Mouse (Mus musculus) left cerebral cortex, adult 2 months (tissue): ENCODE results near the gene Sh2b1. TPM values are rescaled to one million over a fixed set of nuclear protein-coding genes. Genes with fewer than 3 reads are reported as not detected.

Experiments
- DNase-seq, 2 experiments: peaks; one replicate each; pipeline ENCODE4 v3.0.0; 2021 to 2022; ENCODE audit warnings: low spot score in 2 of 2, mixed read lengths in 1 of 2; ENCODE audit errors: extremely low spot score in 1 of 2
- H3K27ac ChIP-seq: fragments of 200-600 bp; 2 replicates; pipeline ENCODE4 v1.8.1; 2022
- H3K4me3 ChIP-seq: fragments of 200-600 bp; 2 replicates; pipeline ENCODE4 v1.8.1; 2022
- CTCF ChIP-seq: fragments of 200-600 bp; IDR thresholded peaks from 2 replicates; pipeline ENCODE4 v1.8.1; 2022; ENCODE audit warnings: antibody characterized with exemption, mild to moderate bottlenecking, moderate library complexity
- intact Hi-C: fragments of 180-260 bp; cut with DNase I; formaldehyde crosslinking; loops from one replicate; pipeline ENCODE4 v1.15.1; 2025
- total RNA-seq, 2 experiments: library from RNA; stranded (reverse); gene quantifications; 2 replicates each; pipeline ENCODE4 v1.2.3; 2021

Sh2b1 gene
- total RNA-seq, 2 experiments from 2014 or later, result 76.5 to 78.3 TPM

DNA sequence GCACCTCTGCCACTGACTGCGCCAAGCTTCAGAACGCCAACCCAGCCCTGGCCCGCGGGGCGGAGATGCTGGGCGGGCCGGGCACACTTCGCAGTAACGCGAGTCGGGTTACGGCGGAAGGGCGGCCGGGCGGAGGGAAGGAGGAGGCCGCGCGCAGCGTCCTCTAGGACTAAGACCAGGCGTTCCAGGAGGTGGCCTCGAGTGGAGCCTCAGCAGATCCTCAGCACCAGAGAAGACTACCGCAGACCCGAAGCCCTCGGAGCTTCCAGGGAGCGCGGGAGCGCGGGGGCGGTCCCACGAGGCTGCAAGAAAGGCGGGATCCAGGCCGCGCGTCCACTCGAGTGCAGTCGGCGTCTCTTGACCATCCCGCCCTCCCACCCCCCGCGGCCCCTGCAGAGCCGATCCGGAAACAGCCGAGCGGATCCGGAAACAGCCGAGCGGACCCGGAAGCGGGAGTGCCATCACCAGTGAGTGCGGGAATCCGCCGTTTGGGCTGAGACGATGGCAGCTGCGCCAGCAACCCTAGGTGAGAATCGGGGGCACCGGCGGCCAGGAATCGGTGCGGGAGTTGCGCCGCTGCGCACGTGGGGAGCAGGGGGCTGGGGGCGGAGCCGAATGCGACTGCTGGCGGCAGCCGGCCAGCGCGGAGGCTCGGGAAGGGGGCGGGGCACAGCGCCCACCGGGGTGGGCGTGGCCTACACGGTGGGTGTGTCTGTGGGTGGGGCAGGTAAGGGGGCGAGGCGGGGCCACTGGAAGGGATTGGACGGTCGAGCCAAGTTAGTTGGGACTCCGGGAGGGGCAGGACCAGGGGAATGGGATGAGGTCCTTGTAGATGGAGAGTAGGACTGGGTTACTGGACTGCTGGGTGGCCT, 46.4 kb downstream of the Sh2b1 start, which contains the start of gene Rabep2:
Gene Rabep2, plus strand, starts transcription at position 129 of the 872 bp plus-strand sequence.
- peak within 1 kb of the TSS; percentile 91 for H3K27ac ChIP-seq
- intact Hi-C loops, result no loop called here
- no peak for TF ChIP-seq CTCF
- peak; percentile 92 to 96 for DNase-seq
- H3K4me3 ChIP-seq, result peak within 1 kb of the TSS; percentile 83

DNA sequence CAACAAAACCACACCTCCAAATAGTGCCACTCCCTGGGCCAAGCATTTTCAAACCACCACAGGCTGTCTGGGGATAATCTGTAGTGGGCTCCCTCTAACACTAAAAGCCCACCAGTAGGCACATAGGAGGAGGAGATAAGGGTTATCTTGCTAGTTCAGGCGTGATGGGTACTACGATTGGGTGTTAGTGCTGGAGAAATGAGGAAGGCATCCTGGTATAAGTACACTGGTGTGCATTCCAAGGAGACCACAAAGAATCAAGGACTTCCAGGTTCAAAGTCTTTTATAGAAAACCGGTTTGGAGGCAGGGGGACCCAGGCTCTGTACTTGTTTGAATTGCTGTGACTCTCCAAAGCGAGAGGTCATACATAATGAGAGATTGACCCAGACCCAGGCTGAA, 47.1 kb downstream of the Sh2b1 start:
- TF ChIP-seq CTCF, result no peak
- DNase-seq, result no peak
- peak overlapping the region; percentile 91 for H3K27ac ChIP-seq
- H3K4me3 ChIP-seq, result peak overlapping the region; percentile 83
- intact Hi-C loops, result no loop called here

DNA sequence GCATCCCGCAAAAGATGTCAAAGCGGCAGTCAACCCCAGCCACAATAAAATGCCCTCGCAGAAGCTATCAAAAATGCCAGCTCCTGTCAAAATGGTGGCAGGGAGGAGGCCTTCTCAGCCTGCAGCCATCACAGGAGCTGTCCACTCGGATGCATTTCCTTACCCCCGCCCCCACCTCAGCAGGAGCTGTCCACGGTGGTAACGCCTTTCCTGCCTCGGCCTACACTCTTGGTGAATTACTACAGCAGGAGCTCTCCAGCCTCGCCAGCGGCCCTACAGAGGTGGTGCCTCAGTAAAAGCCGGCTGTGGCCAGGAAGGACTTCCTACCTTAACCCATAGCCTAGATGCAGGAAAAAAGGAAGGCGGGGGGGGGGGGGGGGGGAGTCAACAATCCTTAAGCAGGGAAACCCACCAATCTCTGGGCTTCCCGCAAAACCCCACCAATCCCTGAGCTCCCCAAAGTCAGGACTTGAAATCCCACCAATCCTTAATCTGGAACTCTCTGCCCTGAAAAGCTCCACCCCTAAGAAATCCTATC, 47.8 kb downstream of the Sh2b1 start:
- intact Hi-C loops, result no loop called here
- TF ChIP-seq CTCF, result no peak
- no peak overlapping the region for H3K4me3 ChIP-seq
- DNase-seq, result no peak
- H3K27ac ChIP-seq, result no peak overlapping the region

DNA sequence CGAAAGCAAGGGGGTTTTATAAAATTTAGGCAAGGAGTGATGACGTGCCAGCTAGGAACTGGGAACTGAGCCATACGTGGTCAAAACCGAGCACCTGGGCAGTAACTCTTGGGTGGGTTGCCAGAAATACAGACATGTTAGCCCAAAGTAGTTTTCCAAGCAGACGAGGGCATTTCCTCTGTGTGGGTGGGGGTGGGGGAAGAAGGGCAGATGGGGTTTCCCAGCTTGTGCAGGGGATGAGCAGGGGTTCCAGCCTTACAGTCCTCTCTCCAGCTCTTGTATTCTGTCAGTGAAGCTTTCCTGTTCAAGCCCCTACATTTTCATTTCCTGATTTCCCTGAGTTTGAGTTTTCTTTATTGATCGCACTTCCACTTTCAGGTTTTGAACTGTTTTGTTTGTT, 51.1 kb downstream of the Sh2b1 start:
- no peak overlapping the region for H3K4me3 ChIP-seq
- TF ChIP-seq CTCF, result no peak

DNA sequence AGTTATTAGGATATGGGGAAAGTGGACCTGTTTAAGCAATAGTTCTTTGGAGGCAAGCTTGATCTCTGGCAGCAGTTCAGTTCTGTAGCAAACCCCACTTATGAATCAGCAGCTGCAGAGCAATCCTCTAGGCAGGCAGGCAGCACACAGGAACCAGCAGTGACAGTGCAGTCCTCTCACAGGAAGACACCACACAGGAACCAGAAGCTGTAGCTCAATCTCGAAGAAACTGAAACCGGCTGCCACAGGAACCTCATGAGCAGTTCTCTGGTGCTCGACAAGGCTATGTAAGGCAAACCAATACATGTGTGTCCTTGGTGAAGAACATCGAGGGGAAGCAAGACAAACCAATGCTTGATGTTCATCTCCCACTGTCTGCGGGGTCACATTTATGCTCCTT, 53.5 kb downstream of the Sh2b1 start:
- intact Hi-C loops, result no loop called here
- TF ChIP-seq CTCF, result no peak
- DNase-seq, result no peak
- H3K4me3 ChIP-seq, result no peak overlapping the region
- no peak overlapping the region for H3K27ac ChIP-seq

More for the DNA sequence above, 51.1 kb downstream of the Sh2b1 start:
- H3K27ac ChIP-seq, result no peak overlapping the region
- no peak for DNase-seq
- intact Hi-C loops, result no loop called here

DNA sequence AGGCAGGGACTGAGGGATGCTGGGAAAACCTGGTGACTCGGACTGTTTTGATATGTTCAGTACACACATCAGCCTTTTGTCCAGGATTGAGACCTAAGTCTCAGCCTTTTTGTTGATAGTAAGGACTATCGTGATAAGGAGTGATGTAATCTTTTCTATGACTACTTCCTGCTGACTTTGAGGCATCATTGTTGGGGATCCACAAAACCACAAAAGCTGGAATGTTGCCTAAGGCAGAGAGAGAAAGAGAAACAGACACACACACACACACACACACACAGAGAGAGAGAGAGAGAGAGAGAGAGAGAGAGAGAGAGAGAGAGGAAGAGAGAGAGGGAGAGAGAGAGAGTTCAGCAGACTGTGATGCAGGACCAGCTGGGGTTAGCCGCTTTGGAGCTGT, 56.7 kb downstream of the Sh2b1 start:
- H3K4me3 ChIP-seq, result no peak overlapping the region
- H3K27ac ChIP-seq, result no peak overlapping the region
- DNase-seq, result no peak

DNA sequence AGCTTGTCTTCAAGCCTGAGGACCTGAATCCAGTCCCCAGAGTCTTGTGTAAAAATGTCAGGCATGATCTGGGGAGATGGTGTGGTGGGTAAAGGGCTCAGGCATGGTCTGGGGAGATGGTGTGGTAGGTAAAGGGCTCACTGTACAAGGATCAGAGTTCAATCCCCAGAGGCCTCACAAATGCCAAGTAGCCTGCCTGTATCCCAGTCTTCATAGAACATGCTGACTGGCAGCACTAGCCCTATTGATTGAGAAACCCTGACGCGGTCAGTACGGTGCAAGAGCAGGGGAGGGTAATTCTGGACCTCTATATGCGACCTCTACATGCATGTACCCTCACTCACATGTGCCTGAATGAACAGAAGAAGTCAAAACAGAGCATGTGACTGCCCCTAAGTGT, 57.6 kb downstream of the Sh2b1 start:
- Histone ChIP-seq H3K4me3 (no peak overlapping the region), H3K27ac (no peak overlapping the region)
- no peak for TF ChIP-seq CTCF
- intact Hi-C loops, result no loop called here
- no peak for DNase-seq

More for the DNA sequence above, 56.7 kb downstream of the Sh2b1 start:
- no peak for TF ChIP-seq CTCF
- intact Hi-C loops, result no loop called here

DNA sequence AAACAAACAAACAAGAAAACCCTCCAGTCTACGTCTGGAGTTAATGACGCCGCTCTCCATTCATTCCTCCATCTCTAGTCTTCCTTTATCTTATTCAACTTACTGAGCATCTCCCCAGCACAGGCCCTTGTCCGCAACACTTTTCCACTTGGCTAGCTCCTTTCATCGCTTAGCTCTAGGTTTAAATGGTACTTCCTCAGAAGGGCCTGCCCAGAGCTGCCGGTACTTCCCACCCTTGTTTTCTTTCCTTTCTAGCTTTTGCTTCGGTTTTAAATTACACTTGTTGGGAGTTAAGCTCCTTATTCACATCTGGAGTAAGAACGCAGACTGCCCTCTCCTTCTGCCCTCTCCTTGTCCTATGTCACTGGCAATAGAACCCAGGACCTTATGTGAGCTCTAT, 58.2 kb downstream of the Sh2b1 start:
- Histone ChIP-seq H3K4me3 (no peak overlapping the region), H3K27ac (no peak overlapping the region)
- intact Hi-C loops, result no loop called here
- TF ChIP-seq CTCF, result no peak
- DNase-seq, result no peak

Other genes starting within 250 kb of the Sh2b1 start
- gene Sbk1, start 202.8 kb downstream of the Sh2b1 start, total RNA-seq, result 10 to 100 TPM; 65.3 to 85.8 TPM
- gene Lat, start 105.9 kb downstream of the Sh2b1 start, total RNA-seq, result 1 to 10 TPM in 1 of 2 experiments, under 1 TPM in 1; 0.93 to 1.2 TPM
- gene Spns1, start 98.0 kb downstream of the Sh2b1 start, total RNA-seq, result 10 to 100 TPM; 85.0 to 95.6 TPM
- gene Nfatc2ip, start 78.7 kb downstream of the Sh2b1 start, total RNA-seq, result 1 to 10 TPM; 6.2 to 6.8 TPM
- gene Cd19, start 60.5 kb downstream of the Sh2b1 start, total RNA-seq, result not detected
- 10 to 100 TPM; 14.7 to 14.8 TPM for gene Rabep2, start 46.7 kb downstream of the Sh2b1 start, total RNA-seq
- gene Atp2a1, start 12.3 kb downstream of the Sh2b1 start, total RNA-seq, result under 1 TPM; 0.14 to 0.35 TPM
- gene Tufm, start 11.9 kb upstream of the Sh2b1 start, total RNA-seq, result 10 to 100 TPM; 78.0 to 93.5 TPM
- gene Atxn2l, start 28.0 kb upstream of the Sh2b1 start, total RNA-seq, result 100 to 1,000 TPM; 131 to 139 TPM
- gene Eif3c, start 91.0 kb upstream of the Sh2b1 start, total RNA-seq, result 100 to 1,000 TPM; 173 to 179 TPM
- gene Apobr, start 109.5 kb upstream of the Sh2b1 start, total RNA-seq, result 1 to 10 TPM in 1 of 2 experiments, under 1 TPM in 1; 0.45 to 1.2 TPM
- gene Cln3, start 110.4 kb upstream of the Sh2b1 start, total RNA-seq, result 10 to 100 TPM; 24.4 to 30.8 TPM
- not detected for gene Il27, start 119.5 kb upstream of the Sh2b1 start, total RNA-seq
- 10 to 100 TPM; 17.6 to 21.0 TPM for gene Nupr1, start 155.4 kb upstream of the Sh2b1 start, total RNA-seq
- gene Sgf29, start 173.9 kb upstream of the Sh2b1 start, total RNA-seq, result 10 to 100 TPM; 30.2 to 33.5 TPM
- 10 to 100 TPM; 10.8 to 13.6 TPM for gene Sult1a1, start 201.0 kb upstream of the Sh2b1 start, total RNA-seq
- 100 to 1,000 TPM; 100 to 106 TPM for gene Bola2, start 220.0 kb upstream of the Sh2b1 start, total RNA-seq
- 10 to 100 TPM; 17.9 to 21.1 TPM for gene Slx1b, start 220.4 kb upstream of the Sh2b1 start, total RNA-seq
- 100 to 1,000 TPM; 164 to 185 TPM for gene Coro1a, start 232.4 kb upstream of the Sh2b1 start, total RNA-seq